Mouse (Mus musculus): ENCODE data around the gene 4921524J17Rik. TPM values are rescaled to one million over a fixed set of nuclear protein-coding genes. Genes with fewer than 3 reads are reported as not detected.

The 4921524J17Rik gene
- total RNA-seq, 2 experiments from 2014 or later = 17.3 to 19.8 TPM

- DNase-seq (ENCODE audit: extremely low spot score in 1 of 2, low spot score in 1 of 2) = no peak
These were observed 39.4 kb downstream of the 4921524J17Rik start for GRCm38 (mm10) chr8:85393199-85393598.

GRCm38 (mm10) chr8:85391438-85391837, 41.2 kb downstream of the 4921524J17Rik start:
- no peak for DNase-seq (ENCODE audit: extremely low spot score in 1 of 2, low spot score in 1 of 2)

- DNase-seq (ENCODE audit: extremely low spot score in 1 of 2, low spot score in 1 of 2) = no peak
These were observed 46.4 kb downstream of the 4921524J17Rik start, which contains the start of gene Mylk3 for GRCm38 (mm10) chr8:85386205-85386604. Gene Mylk3 (minus strand): TSS chr8:85386345.

- no peak for DNase-seq (ENCODE audit: extremely low spot score in 1 of 2, low spot score in 1 of 2)
These were observed 50.7 kb downstream of the 4921524J17Rik start for GRCm38 (mm10) chr8:85381926-85382325.

- no peak for DNase-seq (ENCODE audit: extremely low spot score in 1 of 2, low spot score in 1 of 2)
These were observed 51.8 kb downstream of the 4921524J17Rik start for GRCm38 (mm10) chr8:85380824-85381209.

GRCm38 (mm10) chr8:85380123-85380823, 52.4 kb downstream of the 4921524J17Rik start:
- no peak for DNase-seq (ENCODE audit: extremely low spot score in 1 of 2, low spot score in 1 of 2)

- no peak for DNase-seq (ENCODE audit: extremely low spot score in 1 of 2, low spot score in 1 of 2)
These were observed 53.4 kb downstream of the 4921524J17Rik start for GRCm38 (mm10) chr8:85379142-85379781.

- DNase-seq (ENCODE audit: extremely low spot score in 1 of 2, low spot score in 1 of 2) = no peak
These were observed 56.1 kb downstream of the 4921524J17Rik start for GRCm38 (mm10) chr8:85376516-85376915.

GRCm38 (mm10) chr8:85374286-85374685, 58.3 kb downstream of the 4921524J17Rik start:
- DNase-seq (ENCODE audit: extremely low spot score in 1 of 2, low spot score in 1 of 2) = no peak

- no peak for DNase-seq (ENCODE audit: extremely low spot score in 1 of 2, low spot score in 1 of 2)
These were observed 59.1 kb downstream of the 4921524J17Rik start for GRCm38 (mm10) chr8:85373435-85374039.

GRCm38 (mm10) chr8:85372465-85372839, 60.2 kb downstream of the 4921524J17Rik start:
- DNase-seq (ENCODE audit: extremely low spot score in 1 of 2, low spot score in 1 of 2) = no peak

GRCm38 (mm10) chr8:85371736-85372464, 60.7 kb downstream of the 4921524J17Rik start:
- DNase-seq (ENCODE audit: extremely low spot score in 1 of 2, low spot score in 1 of 2) = no peak

- DNase-seq (ENCODE audit: extremely low spot score in 1 of 2, low spot score in 1 of 2) = no peak
These were observed 67.5 kb downstream of the 4921524J17Rik start for GRCm38 (mm10) chr8:85365176-85365575.

- no peak for DNase-seq (ENCODE audit: extremely low spot score in 1 of 2, low spot score in 1 of 2)
These were observed 68.0 kb downstream of the 4921524J17Rik start for GRCm38 (mm10) chr8:85364628-85365027.

- no peak for DNase-seq (ENCODE audit: extremely low spot score in 1 of 2, low spot score in 1 of 2)
These were observed 69.2 kb downstream of the 4921524J17Rik start for GRCm38 (mm10) chr8:85363406-85363805.

GRCm38 (mm10) chr8:85362211-85362610, 70.4 kb downstream of the 4921524J17Rik start:
- DNase-seq (ENCODE audit: extremely low spot score in 1 of 2, low spot score in 1 of 2) = no peak

Other genes starting within 250 kb of the 4921524J17Rik start
- not detected for gene Olfr371, start 206.8 kb downstream of the 4921524J17Rik start, total RNA-seq (2021)
- gene Orc6, start 133.2 kb downstream of the 4921524J17Rik start, total RNA-seq (2021) = 10 to 100 TPM; 30.7 to 32.9 TPM
- gene Vps35, start 133.0 kb downstream of the 4921524J17Rik start, total RNA-seq (2021) = 100 to 1,000 TPM; 127 to 138 TPM
- gene Mylk3, start 46.5 kb downstream of the 4921524J17Rik start, total RNA-seq (2021) = 1 to 10 TPM; 2.2 to 2.4 TPM
- 10 to 100 TPM; 61.8 to 80.8 TPM for gene Gpt2, start 59.7 kb upstream of the 4921524J17Rik start, total RNA-seq (2021)
- gene Dnaja2, start 122.5 kb upstream of the 4921524J17Rik start, total RNA-seq (2021) = 100 to 1,000 TPM; 194 to 202 TPM